Mouse (Mus musculus) forebrain, embryonic 11.5 days (tissue): ENCODE measurements around the gene Drd4. TPM values are rescaled to one million over a fixed set of nuclear protein-coding genes. Genes with fewer than 3 reads are reported as not detected.

Experiments
- ATAC-seq: fragments of 200-750 bp; cut with Nextera tagmentation; replicated peaks from 2 replicates; pipeline ENCODE4 v1.8.0; 2017; ENCODE audit warnings: moderate TSS enrichment; ENCODE audit not compliant: low FRiP score
- DNase-seq: peaks from one replicate; pipeline ENCODE4 v3.0.0-alpha.2; 2017; ENCODE audit warnings: low spot score
- H3K27ac ChIP-seq: fragments of 300-500 bp; sonication (generic); 2 replicates; pipeline ENCODE4 v1.5.1; 2014; ENCODE audit warnings: low read depth, low read length
- H3K27me3 ChIP-seq: fragments of 300-500 bp; sonication (generic); 2 replicates; pipeline ENCODE4 v1.6.1; 2014; ENCODE audit warnings: mild to moderate bottlenecking, low read length, mixed read lengths; ENCODE audit not compliant: control insufficient read depth, insufficient read depth
- H3K36me3 ChIP-seq: fragments of 300-500 bp; sonication (generic); 2 replicates; pipeline ENCODE4 v1.6.1; 2014; ENCODE audit warnings: mild to moderate bottlenecking, low read length, moderate library complexity, mixed read lengths; ENCODE audit not compliant: control insufficient read depth, insufficient read depth
- H3K4me1 ChIP-seq: fragments of 300-500 bp; sonication (generic); replicated peaks from 2 replicates; pipeline ENCODE4 v1.6.1; 2014; ENCODE audit warnings: low read length, mixed read lengths; ENCODE audit not compliant: control insufficient read depth, insufficient read depth
- H3K4me2 ChIP-seq: fragments of 300-500 bp; sonication (generic); 2 replicates; pipeline ENCODE4 v1.6.1; 2014; ENCODE audit warnings: low read depth, mild to moderate bottlenecking, low read length, moderate library complexity, mixed read lengths; ENCODE audit not compliant: severe bottlenecking
- H3K4me3 ChIP-seq: fragments of 300-500 bp; sonication (generic); 2 replicates; pipeline ENCODE4 v1.5.1; 2014; ENCODE audit warnings: low read depth, low read length
- H3K9ac ChIP-seq: fragments of 300-500 bp; sonication (generic); 2 replicates; pipeline ENCODE4 v1.6.1; 2014; ENCODE audit warnings: low read length
- H3K9me3 ChIP-seq: fragments of 300-500 bp; sonication (generic); 2 replicates; pipeline ENCODE4 v1.6.1; 2016; ENCODE audit warnings: low read length, mixed read lengths; ENCODE audit not compliant: control insufficient read depth
- WGBS: fragments of 180-500 bp; shearing (Covaris S2); extraction: QIAGEN DNeasy Blood & Tissue Kit; methylation state at CpG from one replicate; pipeline ENCODE4 v1.1.7; 2014; 5-methylcytosine and 5-hydroxymethylcytosine counted together
- polyA plus RNA-seq: library from polyadenylated mRNA; unstranded; fragments of >200 nt; fragmentation: Nextera tagmentation; extraction: Ambion mirVana; gene quantifications from 2 replicates; pipeline ENCODE4 v1.2.1, GENCODE M21; 2014

The Drd4 gene
- polyA plus RNA-seq, 1 experiment from 2014 or later: 0.43 TPM

GRCm38 (mm10) chr7:141299175-141299574, 7.4 kb downstream of the Drd4 start:
- Histone ChIP-seq H3K4me2 (no peak overlapping the region), H3K27ac (no peak overlapping the region), H3K4me3 (no peak overlapping the region), H3K36me3 (peaks cover 4% of the 10 kb centered on the region; the same call in 1 of the 2 replicates), H3K9me3 (no peaks in the 10 kb centered on the region), H3K4me1 (peaks cover 3% of the 10 kb centered on the region), H3K27me3 (peaks cover 18% of the 10 kb centered on the region), H3K9ac (no peak overlapping the region)
- DNase-seq (no peak), ATAC-seq (no peak)
- WGBS: 96% methylated on average over 8 of the region's 8 CpGs

- H3K9ac ChIP-seq: no peak overlapping the region
- 95% methylated on average over 9 of the region's 9 CpGs for WGBS
- DNase-seq (no peak), ATAC-seq (no peak)
- no peak overlapping the region for H3K27ac ChIP-seq
- H3K4me3 ChIP-seq: no peak overlapping the region
- no peak overlapping the region for H3K4me2 ChIP-seq
- H3K36me3 ChIP-seq: peaks cover 9% of the 10 kb centered on the region; the same call in 1 of the 2 replicates
- no peaks in the 10 kb centered on the region for H3K27me3 ChIP-seq
- H3K9me3 ChIP-seq: no peaks in the 10 kb centered on the region
- no peaks in the 10 kb centered on the region for H3K4me1 ChIP-seq
Observed at GRCm38 (mm10) chr7:141301386-141301785, 9.6 kb downstream of the Drd4 start.

GRCm38 (mm10) chr7:141302702-141303268, 11.0 kb downstream of the Drd4 start:
- DNase-seq (no peak), ATAC-seq (no peak)
- H3K9me3 ChIP-seq: no peaks in the 10 kb centered on the region
- H3K27ac ChIP-seq: no peak overlapping the region
- no peaks in the 10 kb centered on the region for H3K4me1 ChIP-seq
- no peaks in the 10 kb centered on the region for H3K27me3 ChIP-seq
- no peak overlapping the region for H3K9ac ChIP-seq
- H3K4me2 ChIP-seq: no peak overlapping the region
- peaks cover 12% of the 10 kb centered on the region for H3K36me3 ChIP-seq
- H3K4me3 ChIP-seq: no peak overlapping the region
- 86% methylated on average over 1 of the region's 1 CpGs for WGBS

- Histone ChIP-seq H3K4me1 (no peaks in the 10 kb centered on the region), H3K9me3 (no peaks in the 10 kb centered on the region), H3K4me2 (no peak overlapping the region), H3K27ac (no peak overlapping the region), H3K9ac (no peak overlapping the region), H3K27me3 (no peaks in the 10 kb centered on the region), H3K36me3 (peaks cover 17% of the 10 kb centered on the region), H3K4me3 (no peak overlapping the region)
- ATAC-seq (no peak), DNase-seq (no peak)
- WGBS: 90% methylated on average over 4 of the region's 4 CpGs
Observed at GRCm38 (mm10) chr7:141304537-141304936, 12.7 kb downstream of the Drd4 start.

GRCm38 (mm10) chr7:141314416-141314815, 22.6 kb downstream of the Drd4 start:
- H3K36me3 ChIP-seq: peaks cover 15% of the 10 kb centered on the region
- no peak for ATAC-seq

GRCm38 (mm10) chr7:141315076-141315475, 23.3 kb downstream of the Drd4 start:
- WGBS: 91% methylated on average over 8 of the region's 8 CpGs
- Histone ChIP-seq H3K27me3 (no peaks in the 10 kb centered on the region), H3K9ac (no peak overlapping the region), H3K4me3 (no peak overlapping the region), H3K4me1 (no peaks in the 10 kb centered on the region), H3K36me3 (peaks cover 13% of the 10 kb centered on the region; the same call in 1 of the 2 replicates), H3K4me2 (no peak overlapping the region), H3K9me3 (no peaks in the 10 kb centered on the region), H3K27ac (no peak overlapping the region)
- no peak for ATAC-seq
- DNase-seq: no peak

More at GRCm38 (mm10) chr7:141314416-141314815, 22.6 kb downstream of the Drd4 start:
- 82% methylated on average over 2 of the region's 2 CpGs for WGBS
- H3K9me3 ChIP-seq: no peaks in the 10 kb centered on the region
- H3K27ac ChIP-seq: no peak overlapping the region
- no peak overlapping the region for H3K9ac ChIP-seq
- no peaks in the 10 kb centered on the region for H3K27me3 ChIP-seq
- H3K4me1 ChIP-seq: no peaks in the 10 kb centered on the region
- H3K4me3 ChIP-seq: no peak overlapping the region
- no peak for DNase-seq
- H3K4me2 ChIP-seq: no peak overlapping the region

GRCm38 (mm10) chr7:141315974-141316373, 24.2 kb downstream of the Drd4 start:
- Histone ChIP-seq H3K9me3 (no peaks in the 10 kb centered on the region), H3K9ac (no peak overlapping the region), H3K4me2 (no peak overlapping the region), H3K4me3 (no peak overlapping the region), H3K27ac (no peak overlapping the region), H3K4me1 (no peaks in the 10 kb centered on the region), H3K27me3 (no peaks in the 10 kb centered on the region), H3K36me3 (peaks cover 9% of the 10 kb centered on the region; the same call in 1 of the 2 replicates)
- no peak for DNase-seq
- no peak for ATAC-seq
- 77% methylated on average over 5 of the region's 5 CpGs for WGBS

GRCm38 (mm10) chr7:141317619-141318132, 25.9 kb downstream of the Drd4 start:
- Histone ChIP-seq H3K4me1 (no peaks in the 10 kb centered on the region), H3K36me3 (peaks cover 15% of the 10 kb centered on the region), H3K4me2 (no peak overlapping the region), H3K27ac (no peak overlapping the region), H3K9me3 (no peaks in the 10 kb centered on the region), H3K4me3 (no peak overlapping the region), H3K27me3 (no peaks in the 10 kb centered on the region), H3K9ac (no peak overlapping the region)
- WGBS: 72% methylated on average over 1 of the region's 1 CpGs
- DNase-seq (no peak), ATAC-seq (no peak)

- Histone ChIP-seq H3K9me3 (no peaks in the 10 kb centered on the region), H3K4me2 (no peak overlapping the region), H3K36me3 (peaks cover 13% of the 10 kb centered on the region), H3K27ac (no peak overlapping the region), H3K4me3 (no peak overlapping the region), H3K4me1 (no peaks in the 10 kb centered on the region), H3K27me3 (no peaks in the 10 kb centered on the region), H3K9ac (no peak overlapping the region)
- 81% methylated on average over 2 of the region's 2 CpGs for WGBS
- ATAC-seq: no peak
- no peak for DNase-seq
Observed at GRCm38 (mm10) chr7:141319446-141319845, 27.6 kb downstream of the Drd4 start.
